Comparison of ENCODE assay signal across 1 mouse cellular context in genomic region chr6:124932314-124932695, GRCm38 (mm10).
TF ChIP-seq lines count a peak whose summit lies in the region.

No protein-coding gene starts in this region.

TF ChIP-seq in MEL, 35 proteins besides CTCF, POLR2A, EP300 and RAD21:
- TF ChIP-seq MEF2A (IDR thresholded peaks at IDR 0.05; ENCODE audit: extremely low read depth, insufficient replicate concordance, low read depth, low read length, poor library complexity, severe bottlenecking) (no peak), ZMIZ1 (IDR thresholded peaks at IDR 0.05; ENCODE audit: low read depth, low read length) (0 out of 2 replicates have a peak, but pooled peaks have one; percentile 30)
